Mouse (Mus musculus): ENCODE data around the gene Inpp5f.
"Not testable (repeated sequence)": the region's sequence is repeated elsewhere in the genome, so short reads cannot be mapped to it uniquely, and the experiment has no call there.

Inpp5f gene

DNA sequence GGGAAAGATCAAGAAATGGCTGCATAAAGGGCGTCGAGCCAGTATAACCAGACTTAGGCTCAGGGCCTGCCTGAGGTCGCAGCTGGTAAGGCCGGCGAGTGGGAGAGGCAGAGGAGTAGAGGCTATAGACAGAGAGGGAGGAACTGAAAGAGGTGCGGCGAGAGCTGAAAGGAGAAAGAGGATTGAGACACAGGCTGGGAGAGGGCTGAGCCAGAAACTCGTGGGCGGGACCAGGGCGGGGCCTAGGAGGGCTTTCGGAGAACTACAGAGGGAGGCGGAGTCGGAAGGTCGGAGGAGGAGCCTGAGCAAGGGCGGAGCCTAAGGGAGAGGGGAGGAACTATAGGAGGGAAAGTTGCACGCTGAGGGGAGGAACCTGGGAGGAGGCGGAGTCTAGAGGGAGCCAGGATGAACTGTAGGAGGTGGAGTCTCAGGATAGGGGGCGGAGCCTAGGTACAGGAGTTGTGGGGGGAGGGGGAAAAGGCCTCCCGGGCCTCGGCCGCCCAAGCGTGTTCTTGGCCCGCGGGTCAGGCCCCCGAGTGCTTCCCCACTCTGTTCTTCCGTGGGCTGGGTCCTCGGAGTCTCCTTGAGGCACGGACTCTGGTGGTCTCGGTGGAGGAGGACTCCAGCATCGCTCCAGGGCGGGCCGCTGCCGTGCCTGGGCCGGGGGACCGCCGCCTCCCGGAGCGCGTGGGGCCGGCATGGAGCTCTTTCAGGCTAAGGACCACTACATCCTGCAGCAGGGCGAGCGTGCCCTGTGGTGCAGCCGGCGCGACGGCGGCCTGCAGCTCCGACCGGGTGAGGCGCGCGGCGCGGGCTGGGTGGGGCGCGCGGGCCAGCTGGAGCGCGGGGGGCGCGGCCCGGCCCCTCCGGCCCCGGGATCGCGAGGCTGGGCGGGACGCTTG lies at the start of gene Inpp5f:
Gene Inpp5f (plus strand): TSS at position 432 of the 902 bp plus-strand sequence.
- peak; percentile 99 for DNase-seq

DNA sequence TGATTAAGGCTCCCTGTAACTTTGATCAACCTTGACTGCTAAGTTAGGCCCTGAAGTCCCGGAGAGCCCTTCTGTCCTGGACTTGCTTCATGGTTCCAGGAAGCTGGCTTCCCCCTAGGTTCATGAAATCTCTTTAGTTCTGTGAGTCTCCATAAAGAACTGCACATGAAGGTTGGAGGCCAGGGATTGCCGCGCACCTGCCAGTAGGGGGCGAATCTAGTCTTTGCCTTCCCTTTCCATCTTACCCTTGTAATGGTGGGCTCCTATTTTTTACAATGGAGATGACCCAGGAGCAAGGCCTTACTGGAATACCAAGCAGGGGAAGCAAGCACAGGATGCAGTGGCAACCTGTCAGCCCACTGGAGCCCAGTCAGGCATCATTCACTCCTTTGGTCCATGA lies 47.8 kb upstream of the Inpp5f start:
- DNase-seq: no peak

DNA sequence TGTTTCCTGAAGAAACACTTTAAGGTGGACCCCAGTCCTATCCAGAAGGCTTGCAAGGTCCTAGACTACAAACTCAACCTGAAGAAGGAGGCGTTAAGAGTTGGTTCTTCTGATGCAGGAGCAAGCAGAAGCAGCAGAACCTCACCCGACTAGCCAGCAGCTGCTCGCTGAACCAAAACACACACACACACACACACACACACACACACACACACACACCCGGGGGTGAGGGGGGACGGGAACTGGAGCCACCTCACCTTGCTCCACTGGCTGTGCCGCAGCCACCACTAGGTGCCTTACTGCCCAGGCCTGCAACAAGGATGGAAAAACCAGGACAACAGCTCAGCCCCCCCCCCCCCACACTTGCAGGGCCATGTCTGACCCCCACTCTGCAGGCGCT lies 44.8 kb upstream of the Inpp5f start:
- DNase-seq: no peak

DNA sequence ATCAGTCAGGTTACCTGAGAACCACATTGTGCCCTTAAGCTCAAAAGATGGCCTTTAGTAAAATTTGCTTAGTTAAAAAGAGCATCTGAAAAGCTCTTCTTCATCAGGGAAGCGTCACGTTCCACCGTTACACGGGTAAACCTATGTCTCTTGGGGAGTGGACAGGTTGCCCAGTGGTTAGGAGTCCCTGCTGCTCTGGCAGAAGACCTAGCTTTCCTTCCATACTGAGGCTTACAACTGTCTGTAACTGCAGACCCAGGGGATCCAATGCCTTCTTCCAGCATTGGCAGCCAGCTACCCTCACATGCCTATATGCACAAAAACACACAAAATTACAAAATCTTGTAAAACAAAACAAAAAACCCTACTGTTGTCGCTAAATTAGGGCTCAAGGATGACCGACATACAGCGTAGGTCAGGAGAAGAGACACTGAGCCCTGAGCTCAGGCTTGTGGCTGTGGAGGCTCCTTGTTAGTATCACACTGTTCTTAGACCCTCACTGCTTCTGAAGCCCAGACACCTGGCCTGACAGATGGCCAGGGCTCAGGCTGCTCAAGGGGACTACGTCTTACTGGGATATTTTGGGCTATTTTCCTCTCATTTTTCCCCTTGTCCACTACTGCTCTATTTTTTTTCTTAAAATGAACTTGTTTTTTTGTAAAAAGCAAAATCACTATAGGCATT lies 43.4 kb upstream of the Inpp5f start:
- DNase-seq: peak; percentile 88

DNA sequence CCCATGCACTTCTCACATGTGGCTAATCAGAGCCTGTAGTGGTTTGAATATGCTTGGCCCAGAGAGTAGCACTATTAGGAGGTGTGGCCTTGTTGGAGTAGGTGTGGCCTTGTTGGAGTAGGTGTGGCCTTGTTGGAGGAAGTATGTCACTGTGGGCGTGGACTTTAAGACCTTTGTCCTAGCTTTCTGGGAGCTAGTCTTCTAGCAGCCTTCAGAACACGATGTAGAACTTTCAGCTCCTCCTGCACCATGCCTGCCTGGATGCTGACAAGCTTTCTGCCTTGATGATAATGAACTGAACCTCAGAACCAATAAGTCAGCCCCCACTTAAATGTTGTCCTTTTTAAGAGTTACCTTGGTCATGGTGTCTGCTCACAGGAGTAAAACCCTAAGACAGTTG lies 41.7 kb upstream of the Inpp5f start:
- DNase-seq: not testable (repeated sequence)

DNA sequence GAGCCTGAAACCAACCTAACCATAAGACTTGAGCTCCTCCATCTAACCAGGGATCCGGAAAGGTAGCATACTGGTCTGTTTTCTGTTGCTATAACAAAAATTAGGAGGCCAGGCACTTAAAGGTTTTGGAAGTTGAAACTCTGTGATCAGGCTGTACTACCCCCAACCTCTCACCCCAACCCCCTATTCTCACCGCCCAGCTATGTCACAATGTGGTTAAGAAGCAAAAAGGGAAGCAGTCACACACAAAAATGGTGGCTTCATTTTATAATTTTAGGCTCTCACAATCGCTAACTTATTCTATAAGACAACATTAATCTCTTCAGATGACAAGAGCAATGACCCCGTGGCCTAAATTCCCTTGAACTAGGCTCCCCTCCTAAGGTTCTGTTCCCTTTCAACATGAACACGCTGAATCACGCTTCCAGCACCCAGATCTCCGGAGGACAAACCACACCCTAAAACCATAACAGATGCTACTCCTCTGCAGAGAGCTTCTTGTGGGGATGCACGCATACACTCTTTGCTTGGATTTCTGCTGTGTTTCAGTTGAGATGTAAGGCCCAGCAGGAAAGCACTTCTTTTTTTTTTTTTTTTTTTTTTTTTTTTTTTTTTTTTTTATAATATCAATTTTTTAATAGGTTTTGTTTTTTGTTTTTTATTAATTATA lies 41.0 kb upstream of the Inpp5f start:
- no peak for DNase-seq

DNA sequence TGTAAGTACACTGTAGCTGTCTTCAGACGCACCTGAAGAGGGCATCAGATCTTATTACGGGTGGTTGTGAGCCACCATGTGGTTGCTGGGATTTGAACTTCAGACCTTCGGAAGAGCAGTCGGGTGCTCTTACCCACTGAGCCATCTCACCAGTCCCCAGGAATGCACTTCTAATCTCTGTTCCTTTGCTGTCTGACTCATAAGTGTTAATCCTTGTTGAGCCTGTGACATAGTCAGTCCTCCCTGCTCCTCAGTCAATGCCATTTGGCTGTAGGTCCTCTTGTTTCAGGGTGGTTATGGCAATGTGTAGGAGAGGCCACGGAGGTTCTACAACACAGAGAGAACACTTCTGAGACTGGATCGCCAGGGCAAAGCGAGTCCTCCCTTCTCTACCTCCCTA lies 40.5 kb upstream of the Inpp5f start:
- not testable (repeated sequence) for DNase-seq

DNA sequence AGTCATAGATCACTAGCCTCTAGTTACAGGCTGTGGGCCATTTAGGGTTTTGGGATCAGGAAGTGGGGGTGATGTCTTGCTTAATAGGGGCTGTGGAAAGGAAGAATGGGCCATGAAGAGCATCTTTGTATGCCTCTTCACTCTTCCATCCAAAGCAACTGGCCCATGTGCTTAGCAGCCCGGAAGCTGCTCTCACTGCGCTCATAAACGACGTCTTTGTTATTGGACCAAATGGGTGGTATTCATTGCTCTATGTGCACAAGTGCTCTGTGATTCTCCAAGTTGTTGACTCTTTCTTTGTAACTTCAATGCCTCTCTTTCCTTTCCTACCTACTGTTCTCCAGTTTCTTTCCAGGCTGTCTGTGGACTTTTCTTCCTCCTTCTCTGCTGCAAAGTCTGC lies 39.1 kb upstream of the Inpp5f start:
- DNase-seq: no peak

DNA sequence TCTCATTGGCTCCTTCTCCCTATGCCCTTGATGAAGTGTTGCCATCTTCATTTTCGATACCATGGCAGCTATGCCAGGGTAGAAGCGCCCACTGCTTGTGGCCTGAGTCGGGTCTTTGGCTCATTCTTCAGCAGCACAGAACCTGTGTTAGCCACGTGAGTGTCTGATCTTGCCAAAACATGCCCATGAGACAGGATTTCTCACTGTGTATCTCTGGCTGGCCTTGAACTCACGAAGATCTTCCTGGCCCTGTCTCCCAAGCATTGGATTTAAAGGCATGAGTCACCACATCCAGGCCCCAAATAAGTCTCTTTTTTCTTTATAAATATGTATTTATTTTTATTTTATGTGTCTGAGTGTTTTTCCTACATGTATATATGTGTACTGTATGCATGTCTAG lies 35.9 kb upstream of the Inpp5f start:
- no peak for DNase-seq

DNA sequence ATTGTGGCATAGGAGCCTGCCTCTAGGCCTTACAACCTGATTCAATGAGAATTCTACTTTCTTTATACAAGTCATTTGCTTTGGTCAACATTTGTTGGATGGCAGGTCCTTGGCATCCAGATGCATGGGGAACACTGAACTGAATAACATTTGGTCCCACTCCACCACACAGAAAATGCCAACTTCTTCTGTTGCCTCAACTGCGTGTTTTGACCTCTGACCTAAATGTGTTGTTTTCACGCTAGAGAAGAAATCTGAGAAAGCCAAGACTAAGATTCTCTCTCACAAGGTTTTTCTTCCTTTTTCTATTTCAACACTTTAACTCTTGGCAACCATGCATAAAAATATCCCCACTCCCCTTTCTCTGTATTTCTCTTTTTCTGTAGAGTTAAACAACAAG lies 35.3 kb upstream of the Inpp5f start:
- no peak for DNase-seq

DNA sequence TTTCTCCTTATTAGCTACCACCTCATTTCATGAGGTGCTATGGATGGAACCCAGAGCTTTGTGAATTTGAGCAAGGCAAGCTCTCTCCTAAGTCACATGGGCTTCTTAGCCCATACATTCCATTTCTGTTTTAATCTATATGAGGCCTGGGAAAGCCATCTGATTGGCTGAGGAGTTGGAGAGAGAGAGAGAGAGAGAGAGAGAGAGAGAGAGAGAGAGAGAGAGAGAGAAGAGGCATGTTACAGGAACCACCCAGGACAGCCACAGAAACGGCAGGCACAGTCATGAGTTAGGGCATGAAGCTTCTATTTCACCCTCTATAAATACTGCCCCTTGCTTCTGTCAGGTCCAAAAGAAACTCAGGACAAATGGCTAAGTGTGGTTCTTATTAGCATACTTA lies 33.5 kb upstream of the Inpp5f start:
- DNase-seq: no peak

DNA sequence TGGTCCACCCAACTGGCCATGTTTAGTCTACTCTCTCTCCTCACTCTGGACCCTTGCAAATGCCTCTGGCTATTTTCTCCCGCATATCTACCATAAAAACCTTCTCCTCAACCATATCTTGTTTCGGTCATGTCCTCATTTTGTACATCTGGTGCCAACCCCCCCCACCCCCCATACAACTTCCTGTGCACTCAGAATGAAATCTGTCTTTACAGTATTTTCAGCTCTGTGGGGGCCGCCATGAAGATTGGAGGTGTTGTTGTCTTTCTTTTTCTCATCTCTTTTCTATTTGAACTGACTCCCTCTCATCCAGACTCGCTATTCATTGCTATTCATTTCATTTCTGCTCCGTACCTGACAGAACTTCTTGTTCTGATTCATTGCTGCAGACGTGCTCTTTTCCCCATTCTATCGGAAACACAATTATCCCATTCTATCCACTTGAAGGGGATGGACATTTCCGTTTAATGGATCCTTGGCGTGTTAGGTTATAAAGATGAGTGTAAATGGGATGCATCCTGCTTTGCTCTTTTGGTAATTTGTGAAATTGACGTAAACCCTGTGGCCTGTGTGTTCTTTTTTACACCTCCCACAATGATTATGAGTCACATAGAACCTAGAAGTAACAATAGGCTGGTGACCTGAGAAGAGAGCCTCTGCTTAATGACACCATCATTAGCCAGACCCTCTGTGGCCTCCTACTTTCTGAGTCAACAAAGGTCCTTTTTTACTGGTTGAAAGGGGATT lies 32.8 kb upstream of the Inpp5f start:
- no peak for DNase-seq

DNA sequence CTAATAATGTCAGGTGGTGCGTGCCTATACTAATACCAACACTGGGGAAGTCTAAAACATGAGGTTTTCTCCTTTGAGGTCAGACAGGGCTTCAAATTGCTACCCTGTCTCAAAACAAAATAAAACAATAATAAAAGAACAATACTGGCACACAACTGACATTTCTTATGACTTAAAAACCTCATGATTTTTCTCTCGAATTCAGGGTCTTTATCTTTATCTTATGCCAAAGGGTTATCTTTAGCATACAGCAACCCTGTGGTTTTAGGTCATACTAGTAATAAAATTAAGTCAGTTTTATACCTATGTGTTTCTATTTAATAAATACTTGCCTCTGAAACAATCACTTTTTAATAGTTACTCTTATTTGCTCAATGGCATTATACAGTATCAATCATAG lies 31.7 kb upstream of the Inpp5f start:
- no peak for DNase-seq

DNA sequence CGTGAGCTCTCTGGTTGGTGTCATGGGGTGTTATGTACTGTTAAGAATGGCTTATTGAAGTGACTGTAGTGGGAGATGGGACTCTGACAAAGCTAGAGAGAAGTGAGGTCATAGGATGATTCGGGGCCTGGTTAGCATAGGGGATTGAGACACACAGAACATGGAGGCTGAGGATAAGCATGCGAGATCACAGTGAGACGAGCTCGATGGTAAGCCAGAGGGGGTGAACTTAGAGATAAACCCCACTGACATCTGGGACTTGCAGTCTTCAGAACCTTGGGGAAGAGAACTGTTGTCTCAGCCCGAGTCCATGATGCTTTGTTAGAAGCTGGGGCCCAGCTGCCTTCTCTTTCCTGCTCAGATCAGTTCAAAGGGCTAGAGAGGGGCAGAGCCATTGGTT lies 30.8 kb upstream of the Inpp5f start:
- no peak for DNase-seq

DNA sequence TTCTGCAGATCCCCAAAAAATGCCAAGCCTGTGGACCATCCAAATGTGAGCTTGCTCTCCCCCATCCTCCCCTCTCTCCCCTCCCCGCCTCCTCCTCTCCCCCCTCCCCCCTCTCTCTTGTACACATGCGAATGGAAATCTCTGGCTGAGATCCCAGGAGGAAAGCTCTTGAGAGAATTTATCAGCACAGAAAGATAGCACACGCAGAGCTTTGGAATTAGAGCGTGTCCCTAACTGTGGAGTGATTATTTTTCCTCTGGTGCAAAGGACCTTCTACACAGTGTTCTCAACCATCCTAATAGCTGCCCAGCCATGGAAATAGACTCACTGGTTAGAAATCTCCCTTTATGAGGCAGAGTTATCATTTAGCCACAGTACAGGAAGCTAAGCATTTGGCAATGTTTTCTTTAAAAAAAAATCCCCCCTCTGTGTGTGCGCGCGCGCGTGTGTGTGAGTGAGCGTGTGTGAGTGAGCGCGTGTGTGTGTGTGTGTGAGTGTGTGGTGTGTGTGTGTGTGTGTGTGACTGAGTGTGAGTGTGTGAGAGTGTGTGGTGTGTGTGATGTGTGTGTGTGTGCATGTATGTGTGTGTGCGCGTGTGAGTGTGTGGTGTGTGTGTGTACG lies 29.2 kb upstream of the Inpp5f start:
- DNase-seq: no peak

DNA sequence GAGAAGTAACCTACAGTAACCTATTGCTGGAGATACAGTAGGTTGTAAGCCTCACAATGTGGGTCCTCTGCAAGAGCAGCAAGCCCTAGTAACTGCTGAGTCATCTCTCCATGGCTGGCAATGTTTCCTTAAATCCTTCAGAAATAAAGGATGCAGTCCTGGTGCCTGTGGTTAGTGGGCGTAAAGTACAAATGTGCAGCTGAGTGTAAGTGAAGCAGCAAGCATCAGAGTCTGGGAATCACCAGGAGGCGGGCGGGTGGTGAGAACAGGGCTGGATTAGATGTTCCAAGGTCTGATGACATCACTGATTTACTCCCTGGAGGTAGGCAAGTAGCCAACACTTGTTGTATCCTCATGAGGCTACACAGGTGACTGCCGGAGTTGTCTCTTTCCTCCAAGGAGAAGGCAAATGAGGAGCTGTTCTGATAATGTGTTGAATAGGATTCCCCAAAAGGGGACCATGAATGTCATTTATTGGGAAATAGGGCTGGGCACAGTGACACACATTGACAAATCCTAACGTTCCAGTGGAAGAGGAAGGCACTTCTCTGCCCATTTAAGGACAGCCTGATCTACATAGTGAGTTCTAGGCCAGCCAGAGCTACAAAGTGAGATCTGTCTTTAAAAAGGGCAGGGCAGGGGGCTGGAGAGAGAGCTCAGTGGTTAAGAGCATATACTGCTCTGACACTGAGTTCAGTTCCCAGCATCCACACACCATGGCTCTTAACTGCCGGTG lies 27.7 kb upstream of the Inpp5f start:
- DNase-seq: peak; percentile 68

DNA sequence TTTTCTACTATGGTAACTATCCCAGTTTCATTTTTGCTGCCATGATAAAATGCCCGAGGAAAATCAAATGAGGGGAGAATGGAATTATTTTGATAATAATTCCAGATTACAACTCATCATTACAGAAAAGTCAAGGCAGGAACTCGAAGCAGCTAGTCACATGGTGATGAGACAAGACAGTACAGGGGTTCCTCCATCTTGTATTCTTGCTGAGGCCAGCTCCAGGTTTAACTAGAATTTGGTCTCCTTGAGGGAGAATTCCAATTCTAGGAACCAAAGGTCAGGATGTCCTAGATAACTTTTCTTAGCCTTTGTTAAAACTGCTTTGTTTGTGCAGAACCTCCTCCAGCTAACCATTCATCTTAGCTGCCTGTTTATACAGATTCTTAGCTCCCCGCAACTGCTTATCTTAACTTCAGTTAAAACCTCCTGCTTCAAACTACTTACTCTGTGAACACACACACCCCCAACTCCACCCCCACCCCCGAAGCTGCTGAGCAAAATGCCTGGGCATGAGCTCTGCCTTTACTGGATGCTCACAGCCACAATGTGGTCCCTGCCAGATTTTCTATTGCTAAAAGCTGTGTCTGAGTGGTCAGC lies 23.7 kb upstream of the Inpp5f start:
- no peak for DNase-seq

DNA sequence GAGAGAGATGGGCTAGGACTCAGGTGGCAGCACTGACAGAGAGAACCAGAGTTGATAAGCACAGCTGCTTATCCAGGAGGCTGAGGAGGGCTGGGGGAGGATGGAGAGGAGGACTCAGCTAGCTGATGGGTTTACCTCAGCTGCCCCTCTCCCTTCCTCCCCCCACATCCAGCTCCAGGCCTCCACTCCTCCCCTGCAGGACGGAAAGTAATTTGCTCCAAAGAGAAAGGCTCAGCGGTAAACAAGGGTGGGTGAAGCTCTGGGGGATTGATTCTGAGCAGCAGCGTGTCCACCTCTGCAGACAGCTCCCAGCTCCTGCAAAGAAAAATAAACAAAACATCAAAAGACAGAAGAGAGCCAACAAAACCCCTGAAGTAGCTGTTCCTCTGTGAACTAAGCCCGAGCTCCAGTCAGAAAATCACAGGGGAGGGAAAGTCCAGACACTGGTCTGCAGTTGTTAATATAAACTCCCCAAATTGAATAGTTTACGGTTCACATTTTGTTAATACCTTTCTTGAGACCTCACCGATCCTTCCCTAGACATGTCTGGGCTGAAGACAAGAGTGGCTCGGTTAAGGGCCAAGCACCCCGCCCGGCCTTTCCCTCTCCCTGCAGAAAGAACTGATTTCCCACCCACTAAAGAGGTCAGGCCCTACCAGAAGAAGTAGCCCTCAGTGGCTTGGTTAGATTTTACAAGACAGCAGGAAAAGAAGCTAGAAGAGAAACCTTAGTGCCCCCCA lies 19.6 kb upstream of the Inpp5f start:
- no peak for DNase-seq

DNA sequence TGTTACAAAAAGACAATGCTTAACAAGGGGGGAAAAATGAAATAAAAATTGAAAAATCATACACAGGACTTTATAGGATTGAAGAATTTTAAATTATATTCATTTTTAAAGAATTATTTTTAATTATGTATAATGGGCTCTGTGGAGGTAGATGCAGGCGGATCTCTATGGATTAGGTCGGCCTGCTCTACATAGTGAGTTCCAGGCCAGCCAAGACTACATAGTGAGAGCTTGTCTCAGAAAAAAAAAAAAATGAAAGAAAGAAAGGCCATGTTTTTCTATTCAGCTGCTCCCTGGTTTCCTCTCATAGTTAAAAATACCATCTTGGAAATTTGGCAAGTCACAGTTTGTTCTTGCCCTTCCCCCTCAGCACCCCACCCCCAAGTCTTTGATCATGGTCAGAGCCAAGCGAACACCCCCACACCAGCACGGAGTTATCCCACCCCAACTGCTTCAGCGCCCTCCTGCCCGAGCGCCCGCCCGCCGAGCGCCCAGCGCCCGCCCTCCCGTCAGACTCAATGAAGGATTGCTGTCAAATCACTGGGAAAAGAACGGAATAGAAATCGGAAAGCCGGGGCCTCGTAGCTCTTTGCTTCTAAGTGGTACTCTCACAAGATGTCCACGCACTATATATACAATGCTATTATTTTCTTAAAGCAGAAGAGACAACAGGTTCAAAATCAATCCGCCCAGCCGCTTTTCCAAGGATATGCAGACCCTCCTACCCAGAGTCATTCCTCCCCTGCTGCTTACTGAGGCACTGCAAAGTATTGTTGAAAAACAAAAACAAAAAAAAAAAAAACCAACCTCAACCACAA lies 18.8 kb upstream of the Inpp5f start:
- no peak for DNase-seq

DNA sequence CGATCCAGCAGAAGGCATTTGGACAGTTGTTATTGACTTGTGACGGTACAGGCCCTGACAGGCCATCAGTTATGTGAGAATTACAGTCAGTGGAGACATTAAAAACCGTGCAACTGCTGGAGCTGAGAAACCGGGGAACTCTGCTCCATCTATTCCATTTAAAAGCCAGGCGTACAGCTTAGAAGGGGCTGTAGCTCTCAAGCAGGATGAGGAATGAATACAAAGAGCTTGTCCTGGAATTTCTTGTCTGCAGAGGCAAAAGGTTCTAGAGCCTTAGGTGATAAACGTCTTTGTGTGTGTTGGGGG lies 18.2 kb upstream of the Inpp5f start:
- no peak for DNase-seq

Measured in cerebellum, adult 9-11 months (tissue).